Mouse (Mus musculus): ENCODE results near the gene Gm42417.

The Gm42417 gene

DNA sequence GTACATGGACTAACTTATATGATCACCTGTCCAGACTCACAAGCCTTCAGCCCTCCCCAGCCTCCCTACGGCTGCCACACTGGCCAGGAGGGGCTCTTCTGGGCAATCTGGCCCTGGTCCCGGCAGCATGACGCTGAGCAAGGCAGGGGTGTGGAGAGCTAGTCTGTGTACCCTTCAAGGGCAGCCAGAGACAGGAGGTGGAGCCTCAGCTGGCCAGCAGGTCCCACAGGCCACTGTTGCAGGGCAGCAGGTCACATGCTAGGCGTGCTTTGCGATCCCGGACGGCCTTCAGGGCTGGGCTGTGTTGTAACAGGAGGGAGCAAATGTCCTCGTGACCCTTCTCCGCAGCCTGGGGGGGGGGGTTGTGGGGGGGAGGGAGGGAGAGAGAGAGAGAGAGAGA, at the start of gene Gm42417:
Gene Gm42417 (minus strand): TSS at position 244 of the 400 bp plus-strand sequence.
- peak; percentile 67 for DNase-seq

DNA sequence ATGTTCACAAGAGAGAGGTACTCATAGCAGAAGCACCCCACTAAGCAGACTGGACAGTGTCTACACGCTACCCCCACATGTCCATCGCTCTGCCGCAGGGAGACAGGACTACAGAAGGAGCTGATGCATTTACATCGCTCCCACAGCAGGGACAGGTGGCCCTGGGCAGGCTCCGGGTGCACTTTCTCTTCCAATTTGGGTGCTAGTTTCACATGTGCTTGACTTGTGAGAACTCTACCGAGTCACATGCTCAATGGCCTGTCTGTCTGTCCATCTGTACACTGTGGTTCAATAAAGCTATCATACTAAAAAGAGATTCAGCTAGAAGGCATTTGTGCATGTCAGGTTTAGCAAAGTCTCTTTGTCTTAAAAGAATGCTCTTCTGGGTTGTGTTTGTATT, 48.6 kb upstream of the Gm42417 start:
- DNase-seq, result no peak

DNA sequence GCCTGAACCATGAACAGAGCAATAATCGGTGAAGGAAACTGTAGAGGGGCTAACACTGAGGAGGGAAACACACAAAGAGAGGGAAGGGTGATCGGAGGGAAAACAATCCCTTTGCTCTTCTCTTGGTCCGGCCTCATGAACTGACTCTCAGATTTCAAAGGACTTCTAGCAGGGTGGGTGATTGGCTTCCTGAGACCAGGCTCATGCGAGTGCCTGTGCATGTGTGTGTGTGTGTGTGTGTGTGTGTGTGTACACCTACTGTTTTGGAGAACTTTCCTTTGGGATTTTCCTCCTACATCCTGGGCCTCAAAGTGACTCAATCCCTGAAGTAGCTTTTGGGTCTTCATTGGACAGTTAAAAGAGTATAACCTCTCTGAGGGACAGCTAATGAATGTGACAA, 47.1 kb upstream of the Gm42417 start:
- DNase-seq, result no peak

DNA sequence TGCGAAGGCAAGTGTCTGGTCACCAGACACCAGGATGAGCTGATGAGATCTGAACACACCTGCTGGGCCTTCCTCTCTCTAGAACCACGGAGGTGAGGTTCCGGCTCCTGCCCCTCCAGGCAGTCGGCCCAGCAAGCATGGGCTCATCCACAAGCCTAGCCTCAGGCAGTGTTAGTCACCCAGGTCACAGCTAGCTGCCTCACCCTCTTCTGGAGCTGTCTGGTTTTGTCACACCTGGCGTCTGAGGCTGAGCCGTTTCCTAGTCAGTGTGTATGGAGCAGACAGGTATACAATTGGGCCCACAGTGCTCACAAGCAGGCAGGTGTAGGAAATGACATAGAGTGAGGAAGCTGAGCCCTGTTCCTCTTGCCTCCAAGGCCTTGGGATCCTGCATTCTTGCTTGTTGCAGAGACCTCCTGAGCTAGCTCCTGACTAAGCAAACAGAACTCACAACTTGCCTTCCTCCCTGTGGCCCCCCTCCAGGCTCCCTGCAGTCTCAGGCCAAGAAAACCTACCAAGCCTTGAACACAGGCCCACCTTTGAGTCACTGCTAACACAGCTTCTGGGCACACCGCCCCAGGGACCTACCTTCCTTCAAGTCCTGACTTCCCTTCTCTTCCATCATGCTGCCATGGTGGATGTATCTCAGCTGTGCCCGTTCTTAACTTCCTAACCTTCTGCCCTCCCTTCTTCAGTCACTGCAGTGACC, 44.3 kb upstream of the Gm42417 start:
- no peak for DNase-seq

DNA sequence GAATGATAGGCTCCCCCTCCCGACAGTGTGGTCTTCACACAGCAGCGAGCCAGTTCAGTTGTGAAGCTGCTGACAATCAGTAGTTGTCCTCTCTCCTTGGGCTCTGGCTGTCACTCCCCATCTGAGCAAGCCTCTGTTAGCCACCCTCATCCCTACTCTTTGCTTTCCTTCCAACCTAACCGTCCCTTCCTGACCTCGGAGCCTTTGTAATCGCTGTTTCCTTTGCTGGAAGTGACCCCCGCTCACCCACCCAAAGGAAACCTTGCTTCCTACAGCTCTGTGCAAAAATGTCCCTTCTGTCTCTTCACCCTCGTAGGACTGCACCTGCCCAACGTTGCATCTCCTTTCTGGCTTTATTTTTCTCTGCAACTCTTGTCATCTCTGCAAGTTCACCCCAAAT, 43.0 kb upstream of the Gm42417 start:
- no peak for DNase-seq

DNA sequence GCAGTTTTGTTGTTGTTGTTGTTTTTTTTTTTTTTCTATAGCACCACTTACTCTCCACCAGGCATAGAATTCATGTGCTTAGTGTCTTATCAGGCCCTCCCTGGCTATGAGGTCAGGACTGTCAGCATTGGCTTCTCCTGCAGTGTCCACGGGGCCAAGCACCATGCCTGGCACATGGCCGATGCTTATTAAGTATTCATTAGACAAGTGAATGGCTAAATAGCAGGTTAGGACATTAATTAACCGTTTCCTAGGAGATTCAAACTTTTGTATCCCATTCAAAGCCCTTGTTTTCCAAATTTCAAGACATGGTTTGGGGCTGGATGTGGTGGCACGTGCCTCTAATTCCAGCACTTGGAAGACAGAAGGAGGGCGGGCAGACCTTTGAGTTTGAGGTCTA, 42.0 kb upstream of the Gm42417 start:
- DNase-seq, result no peak

DNA sequence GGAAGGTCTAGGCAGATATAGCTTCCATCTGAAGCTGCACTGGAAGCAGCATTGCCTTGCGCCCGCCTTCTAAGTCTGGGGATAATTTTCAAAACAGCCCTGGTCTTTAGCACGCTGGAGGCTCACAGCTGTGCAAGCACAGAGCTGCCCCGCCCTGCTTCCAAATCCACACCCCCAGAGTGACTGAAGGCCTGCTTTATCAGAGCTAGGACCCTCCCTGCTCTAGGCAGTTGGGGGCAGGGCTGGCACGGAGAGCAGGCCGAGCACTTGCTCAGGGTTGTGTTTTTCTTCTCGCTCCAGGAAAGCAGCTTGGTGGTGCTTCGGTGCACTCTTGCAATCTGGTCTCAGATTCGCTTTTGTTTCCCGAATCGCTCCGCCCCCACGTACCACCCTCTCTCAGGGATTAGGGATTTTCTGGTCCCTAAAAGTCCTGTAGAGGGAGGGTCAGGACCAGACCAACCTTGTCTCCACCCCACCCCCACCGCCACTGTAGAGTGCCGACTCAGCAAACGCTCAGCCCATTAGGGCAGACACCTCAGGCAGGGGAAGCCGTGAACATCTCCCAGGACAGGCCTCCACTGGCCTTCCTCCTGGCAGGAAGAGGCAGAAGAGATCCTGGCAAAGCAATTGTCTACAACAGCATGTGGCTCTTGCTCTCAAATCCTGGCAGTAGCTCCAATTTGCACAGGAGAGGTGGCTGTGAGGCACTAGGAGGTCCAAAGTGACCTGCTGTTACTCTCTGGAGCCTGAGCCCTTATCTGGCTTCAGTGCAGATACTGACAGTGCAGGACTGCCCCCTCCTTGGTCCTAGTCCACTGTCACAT, 41.4 kb upstream of the Gm42417 start:
- DNase-seq, result peak; percentile 79

DNA sequence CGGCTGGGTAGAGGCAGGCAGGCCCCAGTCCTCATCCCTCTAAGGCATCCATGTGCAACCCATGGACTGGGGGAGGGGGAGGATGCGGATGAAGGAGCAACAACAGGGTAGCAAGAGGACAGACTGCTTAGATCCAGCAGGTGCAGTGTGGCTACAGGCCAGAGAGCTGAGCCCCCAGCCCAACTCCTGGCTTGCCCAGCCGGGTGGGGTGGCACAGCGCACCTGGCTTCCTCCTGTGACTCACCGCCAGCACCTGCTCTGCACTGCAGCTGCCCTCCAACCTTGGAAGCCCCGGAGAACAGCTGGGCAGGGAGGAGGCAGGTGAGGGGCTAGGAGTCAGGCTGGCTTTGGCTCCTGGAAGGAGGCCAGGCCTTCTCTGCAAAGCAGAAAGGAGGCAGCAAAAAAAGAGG, 40.8 kb upstream of the Gm42417 start:
- no peak for DNase-seq

DNA sequence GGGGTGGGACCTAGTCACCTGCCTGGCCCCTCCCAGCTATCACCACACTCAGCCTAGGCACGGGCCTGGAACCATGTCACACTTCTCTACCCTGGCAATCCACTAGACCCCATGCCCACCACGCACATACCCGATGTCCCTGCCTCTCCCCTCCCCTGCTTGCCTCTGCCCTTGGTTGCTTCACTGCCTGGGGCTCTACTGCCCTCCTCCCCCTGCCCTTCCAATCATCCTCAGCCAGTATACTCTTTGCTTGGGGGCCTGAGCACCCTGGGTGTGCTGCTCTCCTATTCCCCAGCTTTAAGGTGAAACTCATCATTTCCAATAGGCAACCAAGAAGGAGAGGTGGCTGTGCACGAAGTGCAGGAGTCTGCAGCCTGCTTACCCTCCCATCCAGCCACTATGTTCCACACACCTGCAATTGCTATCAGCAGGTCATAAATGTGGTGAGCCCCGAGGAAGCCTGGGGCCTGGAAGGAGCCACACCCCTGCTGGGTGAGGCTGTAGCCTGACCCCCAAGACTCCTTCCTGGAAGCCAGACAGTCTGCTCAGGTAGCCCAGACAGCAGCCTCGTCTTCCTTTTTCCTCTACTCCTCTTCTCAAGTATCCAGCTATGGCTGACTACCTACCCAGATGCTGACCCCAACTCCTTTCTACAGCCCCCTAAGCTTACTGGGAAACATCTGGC, 37.9 kb upstream of the Gm42417 start:
- DNase-seq, result no peak

DNA sequence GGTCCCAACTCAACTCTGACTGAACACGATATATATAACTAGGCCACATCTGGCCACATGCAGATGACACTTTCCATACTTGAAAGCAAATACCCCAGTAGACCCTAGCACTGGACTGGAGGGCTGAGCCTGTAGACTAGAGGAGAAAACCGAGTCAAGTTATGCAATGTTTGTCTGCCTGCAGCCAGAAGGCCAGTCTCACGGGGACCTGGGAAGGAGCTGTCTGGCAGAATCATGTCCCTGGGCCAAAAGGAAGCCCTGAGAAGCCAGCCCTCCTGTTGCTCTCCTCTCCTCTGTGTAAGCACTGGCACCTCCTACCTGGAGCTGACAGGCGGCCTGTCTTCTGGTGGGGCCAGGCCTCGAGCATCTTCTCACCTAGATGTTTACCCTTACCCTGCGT, 36.1 kb upstream of the Gm42417 start:
- no peak for DNase-seq

DNA sequence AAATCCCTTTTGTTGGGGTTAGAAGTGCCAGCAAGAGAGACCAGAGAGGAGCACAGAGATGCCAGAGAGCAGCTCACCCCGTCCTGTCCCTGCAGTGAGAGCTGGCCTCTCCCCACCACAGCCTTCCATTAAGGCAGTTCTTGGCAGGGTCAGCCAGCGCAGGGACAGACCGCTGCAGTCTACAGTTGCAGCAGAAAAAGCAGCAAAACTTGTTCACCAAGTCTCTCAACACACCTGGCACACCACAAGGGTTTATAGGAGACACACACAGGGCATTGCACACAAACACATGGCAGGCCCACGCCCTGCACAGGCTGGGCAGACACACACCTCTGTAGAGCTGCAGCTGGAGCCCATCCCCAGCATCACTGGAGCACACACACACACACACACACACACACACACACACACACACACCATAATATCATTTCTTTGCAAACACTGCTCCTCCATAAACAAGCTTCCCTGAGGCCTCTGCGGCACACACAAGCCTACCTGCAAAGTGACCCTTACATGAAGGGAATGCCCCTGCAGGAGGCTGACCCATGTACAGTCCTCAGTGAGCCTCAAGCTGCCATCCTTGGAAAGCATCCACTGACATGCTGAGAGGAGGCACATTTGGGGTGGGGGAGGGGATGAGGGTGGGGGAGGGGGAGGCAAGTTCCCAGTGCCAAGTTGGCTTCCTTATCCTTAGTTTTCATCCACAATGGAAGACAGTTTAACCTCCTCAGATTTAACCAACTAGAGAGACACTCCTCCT, 35.1 kb upstream of the Gm42417 start:
- DNase-seq, result no peak

DNA sequence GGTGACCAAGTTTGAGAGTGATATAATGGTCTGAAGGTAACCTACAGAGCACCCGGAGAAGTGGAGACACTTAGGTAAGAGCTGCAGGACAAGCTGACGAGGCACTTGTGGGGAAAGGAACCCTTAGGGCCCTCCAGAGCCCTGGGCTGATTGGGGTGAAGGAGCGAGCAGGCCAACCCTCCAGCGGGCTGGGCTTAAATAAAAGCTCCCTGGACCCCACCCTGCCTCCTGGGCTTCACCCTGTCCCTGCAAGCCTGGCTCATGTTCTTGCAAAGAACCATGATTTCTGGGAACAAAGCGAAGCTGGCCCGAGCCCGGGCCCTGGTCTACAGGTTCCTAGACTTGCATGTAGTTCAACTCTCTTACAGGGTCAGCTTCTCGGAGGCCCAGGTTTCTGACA, 34.3 kb upstream of the Gm42417 start:
- no peak for DNase-seq

DNA sequence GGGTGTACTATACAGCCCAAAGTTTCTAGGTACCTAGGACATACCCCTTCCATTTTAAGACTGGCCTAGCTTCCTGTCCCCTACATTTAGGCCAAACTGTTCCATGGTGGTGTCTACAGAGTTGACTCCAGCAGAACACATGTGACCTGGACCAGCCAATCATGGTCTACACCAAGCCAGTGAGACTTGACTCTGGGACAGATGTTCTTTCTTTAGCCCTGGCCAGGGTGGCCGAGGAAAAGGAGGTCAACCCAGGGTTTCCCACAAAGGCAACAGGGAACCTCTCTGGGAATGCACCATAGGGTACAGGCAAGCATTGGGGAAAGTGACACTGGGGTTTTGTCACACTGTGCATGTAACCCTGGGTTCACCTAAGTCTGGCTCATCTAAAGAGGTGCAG, 33.5 kb upstream of the Gm42417 start:
- DNase-seq, result no peak

DNA sequence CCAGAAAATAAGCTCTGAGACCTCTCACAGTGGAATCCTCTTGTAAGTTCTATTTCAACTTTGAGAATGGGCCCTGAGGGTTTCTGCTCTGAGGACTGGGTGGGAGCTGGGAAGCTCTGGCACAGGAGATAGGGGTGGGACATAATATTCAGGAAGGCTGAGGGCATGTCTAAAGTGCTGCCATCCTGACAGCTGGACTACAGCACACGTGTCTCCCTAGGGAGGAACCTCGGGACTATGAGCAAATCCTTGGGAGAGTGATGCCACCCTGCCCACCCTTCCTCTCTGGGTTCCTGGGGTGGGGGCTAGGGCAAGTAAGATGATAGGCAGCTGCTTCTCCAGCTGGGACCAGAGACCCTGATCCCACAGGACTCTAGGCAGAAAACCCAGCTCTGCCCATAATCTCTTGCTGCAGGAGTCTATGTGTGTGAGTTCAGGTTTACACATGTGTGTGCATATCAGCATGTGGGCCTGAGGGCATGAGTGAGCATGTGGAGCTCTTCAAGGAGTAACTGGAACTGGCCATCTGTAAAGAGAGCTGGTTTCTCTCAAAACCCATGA, 33.0 kb upstream of the Gm42417 start:
- DNase-seq, result no peak

DNA sequence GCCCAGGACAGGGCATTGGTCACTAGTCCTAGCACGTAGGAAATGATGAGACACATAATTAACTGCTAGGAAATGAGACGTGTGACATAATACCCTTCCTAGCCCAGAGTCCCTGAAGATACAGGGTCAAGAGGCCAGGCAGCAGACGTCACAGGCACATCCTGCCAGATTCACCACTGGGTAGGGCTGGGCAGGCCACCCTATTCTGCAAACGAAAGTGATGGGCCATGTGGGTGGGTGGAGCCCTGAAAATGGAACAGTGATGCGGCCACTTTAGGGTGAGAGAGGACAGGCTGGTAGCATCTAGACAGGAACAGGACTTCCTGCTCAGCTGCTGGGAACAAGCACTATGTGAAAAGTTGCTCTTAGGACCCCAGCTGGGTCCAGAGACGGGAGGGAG, 32.4 kb upstream of the Gm42417 start:
- no peak for DNase-seq

DNA sequence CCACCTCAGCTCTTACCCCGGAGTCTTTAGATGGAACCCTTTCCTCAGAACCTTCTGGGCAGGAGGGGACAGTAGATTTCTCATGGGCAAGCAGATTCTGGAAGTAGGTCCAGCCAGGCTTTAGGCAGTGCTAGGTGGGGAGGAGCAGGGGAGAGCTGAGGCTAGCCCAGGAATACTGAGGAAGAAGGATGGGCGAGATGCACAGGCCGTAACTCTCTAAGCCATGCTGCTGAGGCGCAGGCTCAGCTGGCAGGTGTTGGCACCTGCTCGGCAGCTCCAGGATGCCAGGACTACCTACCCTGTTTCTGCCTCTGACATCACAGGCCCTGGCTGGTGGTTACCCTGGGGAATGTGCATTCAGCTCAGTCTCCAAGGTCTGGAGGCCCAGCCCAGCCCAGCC, 31.1 kb upstream of the Gm42417 start:
- no peak for DNase-seq

DNA sequence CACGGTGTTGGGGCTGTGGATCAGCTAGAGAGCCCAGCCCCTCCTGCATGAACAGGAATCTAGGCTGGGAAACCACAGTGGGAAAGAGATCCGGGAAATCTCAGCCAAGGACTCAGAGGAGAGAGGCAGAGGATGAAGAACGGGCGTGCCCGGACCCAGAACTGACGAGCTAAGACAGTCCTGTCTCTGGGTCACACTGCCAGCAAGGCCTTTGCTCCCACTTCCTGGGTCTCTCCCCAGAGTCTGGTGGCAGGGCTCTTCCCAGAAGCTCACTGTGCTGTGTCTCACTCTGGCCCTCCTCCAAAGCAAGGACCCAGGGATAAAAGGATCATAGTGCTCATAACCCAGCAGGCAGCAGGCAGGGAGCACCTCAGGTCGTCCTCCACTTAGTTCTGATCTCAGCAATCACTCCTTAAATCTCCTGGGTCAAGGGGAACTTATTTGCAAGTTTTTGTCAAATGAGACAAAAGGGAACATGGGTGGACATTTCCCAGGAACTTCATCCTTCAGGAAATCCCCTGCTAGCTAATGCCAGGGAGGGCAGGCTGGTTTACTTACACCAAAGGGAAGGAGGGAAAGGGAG, 30.6 kb upstream of the Gm42417 start:
- DNase-seq, result no peak

DNA sequence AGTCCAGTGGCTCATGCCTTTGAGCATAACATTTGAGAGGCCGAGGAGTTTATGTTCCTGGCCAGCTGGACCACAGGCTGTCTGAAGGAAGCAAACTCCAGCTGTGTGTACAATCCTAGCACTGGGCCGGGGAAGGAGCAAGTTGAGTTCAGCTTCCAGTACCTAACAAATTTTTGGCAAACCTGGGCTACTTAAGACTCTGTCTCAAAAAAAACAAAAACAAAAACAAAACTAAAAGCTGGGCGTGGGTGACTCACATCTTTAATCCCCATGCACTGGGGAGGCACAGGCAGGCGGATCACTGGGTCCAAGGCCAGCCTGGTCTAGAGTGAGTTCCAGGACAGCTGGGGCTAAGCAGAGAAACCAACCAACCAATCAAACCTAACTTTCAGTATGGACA, 29.5 kb upstream of the Gm42417 start:
- no peak for DNase-seq

DNA sequence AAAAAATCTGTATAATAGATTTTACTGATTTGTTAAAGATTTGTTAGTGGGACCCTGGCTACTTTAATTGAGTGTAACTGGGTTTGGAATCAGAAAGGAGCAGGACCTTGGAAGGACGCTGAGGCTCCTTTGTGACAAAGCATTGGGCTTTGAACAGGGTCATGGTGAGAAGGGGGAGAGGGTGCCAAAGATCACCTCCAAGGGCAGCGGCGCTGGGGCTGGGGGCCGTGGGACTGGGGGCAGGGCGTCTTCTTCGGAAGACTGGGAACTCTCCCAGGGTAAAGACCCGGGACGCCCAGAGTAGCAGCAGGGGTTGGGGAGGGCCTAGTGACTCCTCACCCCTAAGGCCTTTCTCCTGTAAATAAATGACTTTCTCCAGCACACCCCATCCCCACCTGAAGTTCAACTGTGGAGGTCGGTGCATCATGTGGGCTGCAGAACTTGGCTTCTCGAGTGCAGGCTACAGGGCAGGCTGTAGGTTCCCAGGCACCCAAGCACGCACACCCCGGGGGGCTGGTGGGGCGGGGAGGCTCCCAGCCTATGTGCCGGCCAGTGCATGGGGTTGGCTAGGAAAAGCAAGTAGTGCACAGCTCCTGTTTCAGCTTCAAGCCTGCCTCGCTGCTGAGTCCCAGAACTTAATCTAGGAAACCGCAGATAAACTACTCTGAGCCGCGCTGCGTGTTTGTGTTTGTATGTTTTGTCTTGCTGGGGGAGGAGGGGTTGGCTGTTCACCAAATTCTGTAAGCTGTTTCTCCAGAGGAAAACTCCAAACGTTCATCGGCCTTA, 28.8 kb upstream of the Gm42417 start:
- no peak for DNase-seq

DNA sequence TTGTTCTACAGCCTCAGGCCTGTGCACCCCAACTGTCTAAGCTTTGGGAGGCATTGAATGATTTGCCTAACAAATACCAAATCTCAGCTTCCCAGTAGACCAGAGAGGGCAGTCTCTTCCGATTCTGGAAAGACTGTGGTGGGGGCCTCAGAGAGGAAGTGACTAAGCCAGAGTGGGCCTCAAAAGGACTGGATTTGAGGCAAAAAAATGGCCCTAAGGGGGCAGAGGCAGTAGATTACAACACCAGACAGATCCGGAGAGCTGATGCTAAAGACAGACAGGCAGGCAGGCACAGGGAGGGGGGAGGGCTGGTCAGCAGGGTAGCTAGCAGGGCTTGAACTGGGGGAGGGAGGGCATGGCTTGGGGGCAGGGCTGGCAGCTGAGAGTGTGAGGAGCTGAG, 27.2 kb upstream of the Gm42417 start:
- DNase-seq, result no peak

DNA sequence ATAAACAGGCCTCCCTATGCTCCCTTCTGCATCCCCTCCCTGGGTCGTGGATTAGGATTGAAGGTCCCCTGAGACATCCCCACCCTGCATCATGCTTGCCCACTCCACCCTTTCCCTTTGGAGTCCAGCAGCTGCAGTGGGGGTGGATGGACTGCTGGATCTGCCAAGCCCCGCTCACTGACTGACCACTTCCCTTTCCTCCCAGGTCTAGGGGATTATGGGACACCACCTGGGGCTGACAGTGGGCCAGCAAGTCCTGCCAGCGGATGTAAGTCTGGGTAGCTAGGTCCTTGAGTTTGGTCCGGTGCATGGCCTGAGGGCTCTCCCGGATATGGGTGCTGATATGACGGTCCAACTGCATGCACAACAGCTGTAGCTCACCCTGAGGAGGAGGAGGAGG, 24.9 kb upstream of the Gm42417 start:
- DNase-seq, result no peak

DNA sequence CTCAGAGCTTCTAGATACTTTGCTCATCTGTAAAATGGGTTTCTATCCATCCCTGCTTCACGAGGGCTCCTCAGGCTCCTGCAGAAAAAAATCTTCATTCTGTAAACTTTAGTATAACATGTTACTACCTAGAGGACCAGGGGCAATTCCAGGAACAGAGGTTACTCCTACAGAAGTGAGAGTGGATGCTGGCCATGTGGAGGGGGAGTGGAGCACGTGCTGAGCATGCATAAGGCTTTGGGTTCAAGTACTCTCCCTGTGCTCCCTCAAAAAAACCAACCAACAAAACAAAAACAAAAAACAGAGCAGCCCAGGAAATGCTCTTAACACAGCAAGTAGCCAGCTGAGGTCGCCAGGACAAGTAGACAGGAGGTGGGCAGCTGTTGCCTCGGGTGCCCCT, 24.4 kb upstream of the Gm42417 start:
- no peak for DNase-seq
